Mouse (Mus musculus) gastrocnemius, postnatal 4 days (tissue): ENCODE data around the gene Olfr191. TPM values are rescaled to one million over a fixed set of nuclear protein-coding genes. Genes with fewer than 3 reads are reported as not detected.
"Not testable (repeated sequence)": the region's sequence is repeated elsewhere in the genome, so short reads cannot be mapped to it uniquely, and the experiment has no call there.

Experiments used
- DNase-seq, 2 experiments: peaks; one replicate each; pipeline ENCODE4 v3.0.0; 2021 to 2022; ENCODE audit warnings: low spot score in 2 of 2, mixed read lengths in 2 of 2
- long read RNA-seq, 2 experiments: library from polyadenylated mRNA; stranded (forward); transcript quantifications; one replicate each; pipeline ENCODE4 v2.0.0; 2021
- total RNA-seq, 2 experiments: library from RNA; stranded (reverse); gene quantifications; 2 replicates each; pipeline ENCODE4 v1.2.3; 2021

The Olfr191 gene
- total RNA-seq: not detected
- long read RNA-seq, experiment 1: 0 reads
- long read RNA-seq, experiment 2: 0 reads

- DNase-seq: not testable (repeated sequence)
Observed at GRCm38 (mm10) chr16:59089722-59090121, at the start of gene Olfr191. Gene Olfr191 (minus strand): TSS chr16:59089822.

DNA sequence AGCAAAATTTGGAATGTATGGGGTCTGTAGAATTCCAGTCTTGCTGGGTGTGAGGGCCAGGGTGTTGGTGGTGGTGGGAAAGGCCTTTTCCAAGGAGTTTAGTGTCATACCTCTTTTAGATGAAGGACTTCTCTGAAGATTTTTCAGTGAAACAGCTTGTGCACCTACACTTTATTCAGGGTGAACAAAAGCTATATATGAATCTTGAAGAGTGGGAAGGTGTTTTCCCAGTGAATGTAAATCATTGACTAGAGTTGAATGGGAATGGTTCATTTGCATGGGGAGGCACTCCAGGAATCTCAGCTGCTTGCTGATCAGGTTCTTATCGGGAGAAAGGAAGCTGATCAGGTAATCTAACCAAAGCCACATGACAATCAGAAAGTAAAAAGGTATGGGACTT, 41.1 kb upstream of the Olfr191 start:
- DNase-seq: no peak

DNA sequence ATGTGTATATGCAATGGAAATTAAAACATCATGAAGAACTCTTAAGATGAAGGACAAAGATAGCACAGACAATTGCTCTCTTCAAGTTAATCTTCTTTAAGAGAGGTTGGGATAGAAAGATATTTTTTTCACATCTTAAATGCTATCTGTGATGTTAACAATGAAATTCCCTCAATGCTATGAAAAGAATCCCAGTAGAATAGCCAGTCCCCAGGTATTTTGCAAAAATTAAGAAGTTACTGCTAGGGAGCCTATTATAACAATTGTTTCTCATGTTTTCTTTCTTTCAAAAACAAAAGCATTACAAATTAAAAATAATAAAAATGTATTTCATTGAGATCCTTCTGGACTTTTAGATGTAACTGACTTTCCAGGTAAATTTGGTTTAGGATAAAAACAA, 31.3 kb upstream of the Olfr191 start, which contains the start of gene Olfr194:
Gene Olfr194 (minus strand): TSS at position 101 of the 400 bp plus-strand sequence.
- no peak for DNase-seq

- DNase-seq: no peak
Observed at GRCm38 (mm10) chr16:59111781-59112180, 22.2 kb upstream of the Olfr191 start, which contains the start of gene Olfr193. Gene Olfr193 (minus strand): TSS chr16:59111881.

DNA sequence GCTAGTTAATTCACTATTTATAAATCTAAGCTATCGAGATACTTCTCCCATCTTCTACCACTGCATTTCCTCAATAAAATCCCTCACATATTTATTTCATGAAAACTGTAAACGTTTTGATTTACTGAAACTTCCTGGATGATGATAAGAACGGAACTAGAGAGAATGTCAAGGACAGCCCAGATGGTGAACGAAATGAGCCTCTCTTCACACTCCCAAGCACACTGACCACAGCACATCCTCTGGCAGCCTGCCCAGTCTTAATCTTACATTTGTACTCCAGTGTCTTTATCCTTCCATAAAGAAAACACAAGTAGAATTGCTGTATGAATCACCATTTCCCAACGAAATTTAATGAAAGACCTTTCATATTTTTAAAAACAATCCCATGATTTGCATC, 18.9 kb upstream of the Olfr191 start:
- DNase-seq: not testable (repeated sequence)

DNA sequence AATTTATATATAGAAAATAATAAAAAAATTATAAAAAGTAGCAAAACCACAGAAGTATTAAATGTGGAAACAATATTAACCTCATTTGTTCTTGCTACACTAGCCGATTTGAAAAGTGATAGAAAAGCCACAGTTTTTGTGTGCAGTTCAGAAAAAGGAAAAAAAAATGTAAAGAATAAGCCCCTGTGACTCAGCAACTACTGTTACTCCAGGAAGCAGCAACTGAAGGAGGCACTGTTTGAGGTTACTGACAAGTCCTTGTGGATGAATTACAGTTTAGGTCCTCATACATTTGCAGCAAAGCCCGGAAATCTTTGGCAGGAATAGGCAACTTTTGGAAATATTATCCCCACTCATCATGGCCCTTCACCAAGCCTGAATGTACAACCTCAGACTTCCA, 15.7 kb upstream of the Olfr191 start:
- DNase-seq: no peak

- DNase-seq: not testable (repeated sequence)
Observed at GRCm38 (mm10) chr16:59081113-59081512, 8.5 kb downstream of the Olfr191 start.

DNA sequence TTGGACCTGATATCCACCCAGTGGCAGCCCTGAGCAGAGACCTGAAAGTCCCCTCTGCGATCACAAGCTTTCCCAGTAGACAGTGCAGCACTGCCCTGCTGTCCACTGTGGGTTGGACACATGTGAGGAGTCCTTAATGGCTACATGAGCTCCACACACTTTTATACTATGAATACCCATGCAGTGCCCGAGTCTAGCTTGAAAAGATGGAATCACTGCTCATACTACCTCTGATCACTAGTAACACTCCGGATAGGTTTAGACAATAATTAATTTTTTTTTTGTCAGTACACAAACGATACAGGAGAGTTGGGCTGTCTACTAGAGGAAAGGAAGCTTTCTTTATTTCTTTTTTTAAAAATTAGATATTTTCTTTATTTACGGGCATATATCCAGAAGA, 11.7 kb downstream of the Olfr191 start, which contains the start of gene Olfr190:
Gene Olfr190 (minus strand): TSS at position 101 of the 400 bp plus-strand sequence.
- DNase-seq: no peak

GRCm38 (mm10) chr16:59073520-59073919, 16.1 kb downstream of the Olfr191 start:
- DNase-seq: no peak

- no peak for DNase-seq
Observed at GRCm38 (mm10) chr16:59071755-59072154, 17.9 kb downstream of the Olfr191 start.

DNA sequence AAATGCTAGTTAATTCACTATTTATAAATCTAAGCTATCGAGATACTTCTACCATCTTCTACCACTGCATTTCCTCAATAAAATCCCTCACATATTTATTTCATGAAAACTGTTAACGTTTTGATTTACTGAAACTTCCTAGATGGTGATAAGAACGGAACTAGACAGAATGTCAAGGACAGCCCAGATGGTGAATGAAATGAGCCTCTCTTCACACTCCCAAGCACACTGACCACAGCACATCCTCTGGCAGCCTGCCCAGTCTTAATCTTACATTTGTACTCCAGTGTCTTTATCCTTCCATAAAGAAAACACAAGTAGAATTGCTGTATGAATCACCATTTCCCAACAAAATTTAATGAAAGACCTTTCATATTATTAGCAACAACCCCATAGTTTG, 27.2 kb downstream of the Olfr191 start:
- DNase-seq: not testable (repeated sequence)

DNA sequence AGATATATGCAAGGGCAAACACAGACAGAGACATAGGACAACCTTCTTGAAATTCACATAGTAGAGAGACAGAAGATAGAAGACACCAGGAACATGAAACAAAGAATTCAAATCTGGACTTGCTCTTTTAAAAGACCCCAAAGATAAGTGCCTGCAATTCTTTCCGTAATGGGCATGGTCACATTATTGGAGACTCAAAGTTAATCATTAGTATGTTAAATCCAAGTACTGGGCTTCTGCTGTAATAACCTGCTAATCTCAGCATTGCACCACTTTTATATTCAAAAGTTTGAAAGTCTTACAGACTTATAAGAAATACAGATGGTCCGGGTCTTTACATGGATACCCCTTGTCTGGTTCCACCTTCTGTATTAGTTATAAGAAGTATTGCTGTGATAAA, 40.3 kb downstream of the Olfr191 start:
- not testable (repeated sequence) for DNase-seq

GRCm38 (mm10) chr16:59048860-59049259, 40.8 kb downstream of the Olfr191 start:
- no peak for DNase-seq

GRCm38 (mm10) chr16:59047579-59047978, 42.0 kb downstream of the Olfr191 start:
- DNase-seq: no peak

DNA sequence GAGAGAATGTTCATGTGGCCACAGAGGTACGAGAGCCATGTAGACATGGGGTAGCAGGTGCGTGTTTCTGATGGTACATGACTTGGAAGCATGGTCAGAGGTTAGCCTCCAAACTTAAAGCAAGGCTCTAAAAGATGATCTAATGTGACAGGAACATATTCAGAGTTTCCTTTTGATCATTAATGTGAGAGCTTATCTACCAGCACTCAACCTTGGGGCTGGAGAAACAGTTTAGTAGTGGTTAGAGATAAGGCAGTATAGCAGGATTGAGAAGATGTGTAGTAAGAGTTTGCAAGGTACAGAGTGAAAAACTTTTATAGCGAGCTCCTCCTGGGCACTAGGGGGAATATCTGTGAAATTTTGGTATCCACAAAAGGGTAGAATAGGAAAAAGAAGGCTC, 43.8 kb downstream of the Olfr191 start:
- no peak for DNase-seq

- no peak for DNase-seq
Observed at GRCm38 (mm10) chr16:59039710-59040109, 49.9 kb downstream of the Olfr191 start, which contains the start of gene Olfr187. Gene Olfr187 (minus strand): TSS chr16:59039767.

Other genes with a start within 250 kb of the Olfr191 start
- gene Olfr177, start 215.1 kb downstream of the Olfr191 start, total RNA-seq: not detected
- not detected for gene Olfr178, start 197.8 kb downstream of the Olfr191 start, total RNA-seq
- gene Olfr181, start 161.1 kb downstream of the Olfr191 start, total RNA-seq: not detected
- not detected for gene Olfr180, start 160.4 kb downstream of the Olfr191 start, total RNA-seq
- gene Olfr183, start 94.5 kb downstream of the Olfr191 start, total RNA-seq: not detected
- gene Olfr186, start 59.5 kb downstream of the Olfr191 start, total RNA-seq: not detected
- not detected for gene Olfr187, start 50.1 kb downstream of the Olfr191 start, total RNA-seq
- not detected for gene Olfr190, start 11.8 kb downstream of the Olfr191 start, total RNA-seq
- not detected for gene Olfr193, start 22.1 kb upstream of the Olfr191 start, total RNA-seq
- gene Olfr194, start 31.2 kb upstream of the Olfr191 start, total RNA-seq: not detected
- not detected for gene Olfr195, start 57.2 kb upstream of the Olfr191 start, total RNA-seq
- gene Olfr196, start 80.6 kb upstream of the Olfr191 start, total RNA-seq: not detected
- not detected for gene Olfr198, start 113.7 kb upstream of the Olfr191 start, total RNA-seq
- gene Olfr199, start 129.9 kb upstream of the Olfr191 start, total RNA-seq: not detected
- not detected for gene Olfr201, start 182.8 kb upstream of the Olfr191 start, total RNA-seq
- not detected for gene Olfr202, start 197.0 kb upstream of the Olfr191 start, total RNA-seq
- gene Olfr203, start 209.1 kb upstream of the Olfr191 start, total RNA-seq: not detected
- gene Olfr204, start 228.4 kb upstream of the Olfr191 start, total RNA-seq: not detected
- gene Olfr205, start 241.3 kb upstream of the Olfr191 start, total RNA-seq: not detected